Mouse (Mus musculus) urinary bladder, postnatal 14 days (tissue): Measurements from ENCODE around the gene Inpp4a.
A peak's percentile ranks its signal among the peaks of the same experiment; 100 is the strongest.

Experiments used
- DNase-seq: peaks from one replicate; pipeline ENCODE4 v3.0.0; 2021; ENCODE audit warnings: low spot score

Inpp4a gene

DNA sequence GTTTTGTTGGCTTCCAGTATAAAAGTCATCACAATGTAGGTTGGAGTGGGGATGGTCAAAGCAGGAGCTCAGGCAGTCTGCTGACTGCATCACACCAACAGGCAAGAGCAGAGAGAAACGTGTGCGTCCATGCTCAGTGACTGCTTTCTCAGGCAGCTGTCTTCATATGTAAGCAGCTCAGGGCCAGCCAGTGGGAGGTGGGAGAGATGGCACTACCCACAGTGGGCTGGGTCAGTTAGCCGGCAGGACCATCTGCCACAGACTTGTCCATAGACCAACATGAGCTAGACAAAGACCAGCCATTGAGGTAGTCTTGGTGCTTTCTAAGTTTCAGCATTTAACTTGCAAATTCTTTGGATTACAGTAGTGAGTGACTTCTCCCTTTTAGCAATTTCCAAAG is 56.6 kb downstream of the Inpp4a start:
- no peak for DNase-seq

DNA sequence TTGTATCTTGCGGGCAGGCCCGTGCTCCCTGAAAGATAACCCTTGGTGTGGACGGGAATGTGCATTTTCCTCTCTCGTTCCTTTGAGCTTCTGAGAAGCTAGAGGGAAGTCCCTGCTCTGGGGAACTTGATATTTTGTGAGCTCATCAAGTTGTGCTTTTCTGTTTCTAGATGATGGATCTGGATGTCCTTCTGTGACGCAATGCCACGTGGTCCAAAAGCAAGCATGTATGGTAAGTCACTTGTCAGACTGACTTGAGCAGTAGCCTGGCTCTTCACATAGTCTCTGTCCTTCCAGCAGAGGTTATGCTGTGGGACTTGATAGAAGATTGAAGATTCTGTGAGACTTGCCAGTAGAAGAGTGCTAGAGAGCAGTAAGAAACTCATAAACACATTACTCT is 57.5 kb downstream of the Inpp4a start:
- DNase-seq = no peak

DNA sequence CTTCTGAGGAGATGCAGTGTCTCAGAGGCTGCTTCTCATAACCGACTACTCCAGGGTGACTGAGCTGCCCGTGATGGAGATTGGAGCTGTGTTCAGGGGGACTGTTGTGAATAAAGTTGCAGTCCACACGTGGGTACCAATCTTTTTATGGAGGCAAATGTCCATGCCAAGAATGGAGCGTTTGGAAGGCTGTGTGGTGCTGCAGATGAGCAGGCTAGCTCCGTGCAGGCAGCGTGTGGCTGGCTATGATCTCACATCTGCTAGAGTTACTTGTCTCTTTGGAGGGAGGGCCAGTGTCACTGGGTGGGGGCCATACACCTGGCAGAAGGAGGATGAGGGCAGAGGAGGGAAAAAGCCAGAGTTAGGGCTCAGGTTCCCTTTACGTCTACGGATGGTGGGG is 59.0 kb downstream of the Inpp4a start:
- DNase-seq = no peak

DNA sequence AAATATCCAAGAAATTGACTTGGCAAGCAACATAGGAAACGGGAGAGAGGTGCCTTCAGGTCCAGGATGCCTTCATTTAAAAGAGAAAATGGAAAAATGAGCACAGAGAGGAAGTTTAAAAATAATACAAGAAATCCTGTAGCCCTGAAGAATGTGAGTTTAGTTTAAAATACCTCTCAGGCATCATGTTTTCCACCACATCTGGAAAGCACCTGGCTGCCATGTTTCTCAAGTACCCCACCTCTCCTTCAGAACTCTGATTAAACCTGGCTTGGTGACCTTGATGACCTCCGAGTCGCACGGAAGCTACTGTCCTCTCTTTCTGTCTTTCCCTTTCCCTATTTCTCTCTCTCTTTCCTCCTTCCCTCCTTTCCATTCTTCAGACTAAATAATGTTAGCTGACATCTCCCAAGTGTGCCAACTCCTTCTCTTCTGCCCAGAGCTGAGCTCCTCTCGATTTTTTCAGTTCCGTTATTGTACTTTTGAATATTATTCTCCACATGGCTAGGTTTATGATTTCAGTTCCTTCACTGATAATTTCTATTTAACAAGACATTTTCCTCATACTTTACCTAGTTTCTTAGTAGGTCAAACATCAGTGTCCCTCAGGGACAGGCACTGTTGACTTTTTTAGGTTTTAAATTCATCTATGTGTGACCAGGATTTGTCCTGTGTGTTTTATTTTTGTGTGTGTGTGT is 59.9 kb downstream of the Inpp4a start:
- no peak for DNase-seq

DNA sequence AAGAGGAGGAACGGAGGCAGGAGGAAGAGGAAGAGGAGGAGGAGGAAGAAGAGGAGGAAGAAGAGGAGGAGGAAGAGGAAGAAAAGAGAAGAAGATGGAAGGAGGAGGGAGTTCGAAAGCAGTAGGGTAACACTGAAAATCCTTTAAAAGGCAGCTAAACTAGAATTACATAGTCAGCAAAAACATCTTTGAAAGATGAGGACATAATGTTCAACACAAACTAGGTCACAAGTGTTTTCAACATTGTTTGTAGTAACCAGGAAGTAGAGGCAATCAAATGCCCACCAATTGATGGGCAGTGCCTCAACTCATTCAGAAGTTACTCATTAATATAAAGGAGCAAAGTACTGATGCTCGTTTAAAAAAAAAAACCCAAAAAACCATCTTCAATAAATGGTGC is 61.1 kb downstream of the Inpp4a start:
- DNase-seq = no peak

DNA sequence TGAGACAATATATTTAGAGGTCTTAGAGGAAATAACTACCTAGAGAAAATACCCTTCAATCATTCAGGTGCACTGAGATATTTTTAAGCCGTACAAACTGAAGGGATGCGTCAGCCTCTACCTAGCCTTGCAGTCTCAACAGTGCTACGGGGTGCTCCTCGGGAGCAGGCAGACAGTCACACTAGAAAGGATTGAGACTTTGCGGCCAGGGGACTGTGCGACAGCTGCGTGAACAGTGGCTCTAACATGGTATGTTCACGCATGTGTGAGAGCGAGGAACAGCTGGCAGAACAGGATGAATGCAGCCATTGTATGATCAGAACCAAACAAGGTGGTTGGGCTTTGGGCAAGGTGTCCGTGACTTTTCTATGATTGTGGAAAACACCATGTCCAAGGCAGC is 63.1 kb downstream of the Inpp4a start:
- DNase-seq = no peak

DNA sequence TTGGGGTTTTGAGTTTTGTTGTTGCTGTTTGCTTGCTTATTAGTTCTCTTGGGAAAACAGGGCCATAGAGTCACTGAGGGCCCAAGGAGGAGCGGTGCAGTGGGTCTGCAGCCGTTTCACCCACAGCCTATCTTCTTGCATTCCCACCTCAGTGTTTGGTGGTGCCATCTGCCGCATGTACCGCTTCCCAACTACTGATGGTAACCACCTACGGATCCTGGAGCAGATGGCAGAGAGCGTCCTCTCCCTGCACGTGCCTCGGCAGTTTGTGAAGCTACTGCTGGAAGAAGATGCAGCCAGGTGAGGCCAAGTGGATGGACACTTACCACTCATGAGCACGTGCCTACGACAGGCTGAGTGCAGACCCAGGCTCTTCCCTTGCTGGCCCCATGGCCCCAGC is 68.5 kb downstream of the Inpp4a start:
- no peak for DNase-seq

DNA sequence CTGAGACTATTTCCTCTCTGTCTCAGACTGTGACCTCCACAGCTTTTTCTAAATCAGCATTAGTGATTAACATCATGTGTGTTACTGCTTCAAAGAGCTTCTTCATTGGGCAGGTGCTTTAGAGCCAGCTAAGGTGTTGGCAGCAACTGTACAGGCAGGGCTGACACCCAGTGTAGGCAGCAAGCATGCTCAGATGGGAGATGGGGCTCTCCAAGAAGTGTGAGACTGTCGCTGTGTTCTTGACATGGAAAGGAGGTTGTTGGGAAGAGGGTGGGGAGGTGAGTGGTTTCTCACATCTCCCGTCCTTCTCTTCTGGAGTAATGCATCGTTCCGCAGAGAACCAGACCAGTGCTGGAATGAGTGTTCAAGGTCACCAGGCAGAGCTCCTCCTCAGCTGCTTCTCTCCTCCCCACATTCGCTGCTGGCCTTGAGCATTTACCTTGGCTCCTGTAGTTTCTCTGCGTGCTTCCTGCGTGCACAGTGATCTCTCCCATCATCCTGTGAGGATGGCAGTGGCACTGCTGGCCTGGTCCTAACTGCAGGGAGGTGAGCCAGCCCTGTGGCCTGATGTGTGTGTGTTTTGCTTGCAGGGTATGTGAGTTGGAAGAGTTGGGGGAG is 69.2 kb downstream of the Inpp4a start:
- no peak for DNase-seq

DNA sequence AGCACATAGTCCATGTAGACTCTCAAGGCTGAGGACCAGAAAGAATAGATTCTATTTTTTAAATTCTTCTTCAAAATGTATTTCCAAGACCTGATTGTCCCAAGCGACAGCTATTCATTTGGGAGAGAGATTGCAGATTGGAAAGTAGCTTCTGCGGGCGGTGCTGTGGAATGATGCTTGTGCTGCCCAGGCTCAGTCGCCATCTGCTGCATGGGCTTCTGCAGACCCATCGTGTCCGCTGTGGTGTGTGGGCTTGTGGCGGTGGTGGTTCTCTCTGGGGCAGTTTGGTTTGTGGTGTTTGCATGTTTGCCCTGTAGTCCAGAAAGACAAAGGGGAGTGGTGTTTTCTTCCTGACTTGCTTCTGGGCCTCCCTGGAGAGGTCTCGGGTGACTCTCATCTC is 76.5 kb downstream of the Inpp4a start:
- DNase-seq = no peak

DNA sequence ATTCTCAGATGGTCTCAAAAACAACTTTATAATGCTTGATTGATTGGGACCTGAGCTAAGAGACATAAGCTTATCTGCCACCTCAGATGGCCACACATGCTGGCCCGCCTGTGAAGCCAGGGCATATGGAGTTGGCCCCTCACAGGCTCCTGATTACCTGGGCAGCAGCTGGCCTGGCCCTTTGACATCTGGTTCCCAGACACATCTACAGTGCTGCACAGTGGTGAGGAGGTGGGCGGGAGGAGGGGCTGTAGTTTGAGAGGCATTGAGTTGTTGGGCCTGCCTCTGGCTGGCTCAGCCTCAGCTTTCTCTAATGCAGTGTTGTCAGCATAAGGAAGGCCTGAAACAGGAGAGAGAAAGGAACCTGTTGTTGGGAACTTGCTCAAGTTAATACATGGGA is 77.1 kb downstream of the Inpp4a start:
- no peak for DNase-seq

DNA sequence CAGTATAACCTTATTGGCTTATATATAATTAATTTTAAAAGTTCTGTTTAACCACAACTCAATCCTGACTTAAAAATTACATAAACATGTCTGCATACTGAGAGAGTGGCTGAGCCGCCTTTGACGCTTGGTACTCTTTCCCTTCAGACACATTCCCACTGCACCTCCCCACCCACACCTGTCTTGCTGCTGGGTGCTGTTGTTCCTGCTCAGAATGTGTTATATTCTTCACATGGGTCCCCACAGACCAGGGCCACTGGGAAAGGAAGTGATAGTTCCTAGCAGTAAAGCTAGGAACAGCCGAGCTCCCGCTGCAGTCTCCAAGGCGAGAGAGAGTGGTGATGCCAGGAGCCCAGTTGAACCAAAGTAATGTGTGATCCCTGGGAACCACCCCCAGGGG is 78.4 kb downstream of the Inpp4a start:
- DNase-seq = no peak

DNA sequence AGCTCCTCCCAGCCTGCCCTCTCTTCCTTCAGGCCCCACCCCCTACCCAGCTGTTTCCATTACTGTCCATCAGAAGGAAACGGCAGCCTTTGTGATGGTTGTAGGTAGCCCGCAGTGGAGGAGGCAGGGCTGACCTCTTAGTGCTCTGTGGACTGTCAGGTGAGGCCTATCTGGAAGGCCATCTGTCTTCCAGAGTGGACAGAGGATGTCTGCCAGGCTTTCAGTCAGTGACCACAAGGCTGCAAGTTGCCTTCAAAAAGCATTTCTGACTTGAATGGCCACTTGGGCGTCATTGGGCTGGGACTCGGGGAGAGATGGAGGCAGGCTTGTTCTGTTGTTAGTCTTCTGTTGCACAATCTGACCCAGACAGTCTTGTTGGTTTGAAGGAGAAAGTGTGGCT is 79.9 kb downstream of the Inpp4a start:
- DNase-seq = no peak

DNA sequence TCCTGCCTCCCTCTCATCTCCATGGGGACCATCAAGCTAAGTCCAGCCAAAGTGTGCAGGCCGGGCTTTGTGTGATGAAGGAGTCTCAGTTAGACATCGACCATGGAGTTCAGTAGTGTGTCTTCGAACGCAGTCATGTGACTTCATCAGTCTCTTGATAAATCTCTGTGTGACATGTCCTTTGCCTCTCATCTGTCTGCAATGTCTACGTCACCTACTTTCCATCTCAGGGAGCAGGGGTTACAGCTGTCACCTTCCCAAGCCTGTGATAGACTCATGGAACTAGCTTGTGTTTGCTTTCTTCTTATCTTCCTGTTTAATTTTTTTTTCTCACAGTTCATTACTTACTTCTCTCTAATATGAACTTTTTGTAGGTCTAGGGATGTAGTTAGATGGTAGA is 81.2 kb downstream of the Inpp4a start:
- no peak for DNase-seq

DNA sequence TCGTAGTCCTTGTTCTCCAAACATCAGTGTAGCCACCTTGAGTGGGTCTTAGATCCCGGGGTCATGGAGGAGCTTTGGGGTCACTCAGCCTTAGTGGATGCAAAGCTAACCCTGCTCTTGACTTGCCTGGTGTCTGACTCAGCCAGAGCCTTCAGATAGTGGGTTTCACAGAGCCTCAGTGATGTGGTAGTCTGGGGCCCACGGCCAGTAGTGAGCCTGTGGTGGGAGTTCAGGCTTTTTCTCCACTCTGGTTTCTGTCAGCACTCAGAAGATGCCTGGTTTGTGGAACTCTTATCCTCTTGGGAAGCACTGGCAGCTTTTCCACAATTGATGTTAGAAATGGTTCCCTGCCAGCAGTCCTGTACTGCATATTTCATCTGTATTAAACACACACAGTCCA is 84.6 kb downstream of the Inpp4a start:
- DNase-seq = no peak

DNA sequence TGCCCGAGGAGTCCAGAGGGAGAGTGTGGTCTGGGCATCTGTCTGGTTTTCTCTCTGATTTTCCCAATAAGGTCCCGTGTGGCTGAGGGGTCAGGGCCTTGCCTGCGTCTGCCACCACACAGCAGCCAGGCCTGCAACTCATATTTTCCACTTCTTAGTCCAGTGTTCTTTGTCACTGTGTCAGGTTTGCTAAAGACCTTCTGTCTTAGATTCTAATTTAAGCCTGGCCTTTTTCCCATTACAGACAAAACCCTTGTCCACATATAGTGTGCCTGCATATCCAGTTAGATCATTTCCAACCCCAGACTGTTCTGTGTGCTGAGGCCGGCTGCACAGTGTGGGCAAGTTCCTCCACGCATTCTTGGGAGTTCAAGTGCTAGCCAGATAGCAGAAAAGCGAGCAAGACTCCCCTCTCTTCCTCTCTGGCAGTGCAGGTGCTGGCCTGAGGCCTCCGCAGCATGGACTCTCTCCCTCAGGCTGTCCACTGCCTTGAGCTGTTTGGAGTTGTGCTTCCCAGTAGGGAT is 86.8 kb downstream of the Inpp4a start:
- no peak for DNase-seq

DNA sequence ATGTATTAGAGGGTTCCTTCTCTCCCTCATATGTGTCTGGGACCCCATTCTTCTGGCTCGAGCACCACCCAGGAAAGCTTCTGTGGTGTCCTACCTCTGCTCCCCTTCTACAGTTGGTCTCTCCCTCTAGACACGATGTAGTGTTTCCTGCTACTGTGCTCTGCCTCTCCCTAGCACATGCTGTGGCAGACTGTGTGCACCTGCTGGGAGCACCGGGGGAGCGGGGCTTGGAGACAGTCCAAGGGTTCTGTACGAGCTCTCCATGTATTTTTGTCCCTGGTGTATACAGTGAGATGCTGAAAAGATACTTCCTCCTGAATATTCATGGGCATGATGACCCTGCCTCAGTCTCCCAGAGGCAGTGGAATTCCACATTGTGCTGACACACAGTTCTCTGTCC is 93.5 kb downstream of the Inpp4a start:
- no peak for DNase-seq

DNA sequence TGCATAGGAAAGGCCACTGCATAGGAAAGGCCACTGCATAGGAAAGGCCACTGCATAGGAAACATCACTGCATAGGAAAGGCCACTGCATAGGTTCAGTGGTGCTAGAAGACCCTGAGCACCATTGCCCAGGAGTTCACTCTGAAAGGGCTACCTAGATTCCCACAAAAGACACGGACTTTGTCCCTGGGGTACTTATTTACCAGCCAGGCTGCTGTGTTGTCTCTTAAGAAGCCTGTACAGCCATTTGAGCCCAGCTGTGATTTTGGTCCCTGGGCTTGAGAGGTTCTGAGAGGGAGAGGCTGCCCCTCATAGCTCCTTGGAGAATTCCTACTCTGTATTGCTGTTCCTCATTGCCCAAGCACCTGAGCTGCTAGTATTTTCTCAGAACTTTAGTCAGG is 96.8 kb downstream of the Inpp4a start:
- no peak for DNase-seq

DNA sequence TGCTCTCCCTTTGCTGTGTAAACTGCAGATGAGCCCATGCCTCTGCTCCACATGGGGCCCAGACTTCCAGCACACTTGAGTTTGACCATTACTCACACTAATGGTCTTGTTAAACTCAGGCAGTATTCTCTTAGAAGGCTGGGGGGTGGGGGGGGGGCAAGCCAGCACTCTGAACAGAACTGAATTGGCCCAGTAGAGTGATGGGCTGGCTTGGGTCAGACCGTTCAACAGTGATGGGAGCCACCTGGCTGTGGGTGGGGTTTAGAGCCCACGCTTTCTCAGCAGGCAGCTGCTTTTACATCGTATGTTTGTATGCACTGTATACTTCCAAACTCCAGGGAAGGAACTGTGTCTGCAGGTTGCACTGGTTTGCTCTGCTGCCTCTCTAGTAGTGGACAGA is 99.3 kb downstream of the Inpp4a start:
- no peak for DNase-seq

DNA sequence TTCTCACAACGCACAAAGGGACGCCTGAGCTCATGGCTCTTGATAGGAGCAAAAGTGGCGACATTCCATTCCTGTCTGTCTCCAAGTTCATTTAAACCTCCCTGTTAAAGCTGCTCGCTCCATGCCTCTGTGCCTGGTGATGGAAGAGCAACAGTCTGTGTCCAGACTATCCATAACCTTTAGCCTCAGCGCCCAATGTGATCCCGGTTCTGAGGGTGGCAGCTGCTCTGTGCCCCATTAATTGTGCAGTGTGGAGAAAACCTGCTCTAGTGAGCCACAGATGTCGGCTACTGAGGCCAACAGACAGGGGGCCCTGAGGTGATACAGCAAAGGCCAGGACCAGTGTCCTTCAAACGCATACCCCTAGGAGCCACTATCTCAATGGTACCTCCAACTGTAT is 100.1 kb downstream of the Inpp4a start:
- no peak for DNase-seq

DNA sequence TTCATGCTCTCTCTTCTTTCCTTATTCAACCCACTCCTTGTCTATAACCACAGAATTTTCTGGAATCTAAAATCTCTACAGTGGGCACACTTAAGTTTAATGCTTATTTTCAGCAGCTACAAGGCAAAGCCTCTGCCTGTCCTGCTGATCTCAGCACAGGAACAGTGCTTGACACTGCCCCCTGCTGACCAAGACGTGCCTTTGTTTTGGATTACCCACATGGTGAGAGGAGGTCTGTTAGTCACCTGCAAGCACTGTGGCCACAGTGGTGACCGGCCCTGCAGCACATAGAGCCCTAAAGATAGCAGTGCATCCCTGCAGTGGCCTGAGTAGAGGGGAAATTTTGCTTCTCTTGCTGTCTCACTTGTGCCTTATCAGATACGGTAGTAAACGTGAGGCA is 102.0 kb downstream of the Inpp4a start:
- peak; percentile 63 for DNase-seq

DNA sequence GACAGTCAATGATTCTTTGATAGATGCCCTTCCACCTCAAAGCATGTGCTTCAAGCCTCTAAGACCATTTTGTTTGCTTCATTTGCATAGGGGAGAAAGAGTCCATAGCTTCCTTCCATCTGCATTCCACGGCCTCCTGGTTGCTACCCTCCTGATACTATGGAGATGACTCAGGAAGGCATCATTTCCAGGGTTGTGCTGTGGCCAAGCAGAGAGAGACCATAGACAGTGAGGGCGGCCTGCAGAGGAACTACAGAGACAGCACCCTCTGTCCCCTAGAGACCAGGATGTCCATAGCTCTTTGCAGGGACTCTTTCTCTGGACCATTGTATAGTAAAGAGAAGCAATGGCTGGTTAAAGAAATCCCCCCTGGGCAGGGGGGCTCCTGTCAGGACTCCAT is 105.5 kb downstream of the Inpp4a start:
- no peak for DNase-seq

DNA sequence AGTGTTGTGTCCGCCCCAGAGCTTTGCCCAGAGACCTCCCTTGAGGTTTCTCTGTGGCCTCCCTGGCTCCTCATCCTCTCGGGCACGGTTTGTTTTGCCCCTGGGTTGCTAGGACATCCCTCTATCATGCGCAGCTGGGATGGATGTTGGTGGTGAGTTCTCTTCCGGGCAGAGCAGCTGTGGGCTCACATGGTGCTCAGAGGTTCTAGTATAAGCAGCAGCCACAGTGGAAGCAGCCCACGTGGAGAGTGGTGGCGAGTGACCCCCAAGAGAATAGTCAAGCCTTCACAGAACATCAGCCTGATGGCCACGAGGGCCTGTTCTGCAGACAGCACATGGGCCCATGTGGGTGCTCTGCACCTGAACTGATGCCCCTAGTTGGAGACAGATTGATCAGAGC is 107.6 kb downstream of the Inpp4a start:
- no peak for DNase-seq

DNA sequence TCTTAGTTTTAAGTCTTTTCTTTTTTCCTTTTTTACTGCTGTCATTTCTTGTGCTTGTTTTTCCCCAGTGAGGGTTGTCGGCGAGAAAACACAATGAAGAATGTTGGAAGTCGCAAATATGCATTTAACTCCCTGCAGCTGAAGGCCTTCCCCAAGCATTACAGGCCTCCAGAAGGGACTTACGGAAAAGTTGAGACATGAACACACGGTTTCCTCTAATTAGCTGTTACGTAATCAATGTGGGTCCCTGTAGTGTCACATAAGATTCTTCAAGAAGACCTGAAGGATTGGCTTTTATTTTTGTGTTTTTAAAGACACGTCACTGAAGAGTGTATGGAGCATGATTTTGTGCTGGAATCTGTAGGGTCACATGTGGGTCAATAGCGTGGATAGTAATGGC is 108.4 kb downstream of the Inpp4a start:
- no peak for DNase-seq

DNA sequence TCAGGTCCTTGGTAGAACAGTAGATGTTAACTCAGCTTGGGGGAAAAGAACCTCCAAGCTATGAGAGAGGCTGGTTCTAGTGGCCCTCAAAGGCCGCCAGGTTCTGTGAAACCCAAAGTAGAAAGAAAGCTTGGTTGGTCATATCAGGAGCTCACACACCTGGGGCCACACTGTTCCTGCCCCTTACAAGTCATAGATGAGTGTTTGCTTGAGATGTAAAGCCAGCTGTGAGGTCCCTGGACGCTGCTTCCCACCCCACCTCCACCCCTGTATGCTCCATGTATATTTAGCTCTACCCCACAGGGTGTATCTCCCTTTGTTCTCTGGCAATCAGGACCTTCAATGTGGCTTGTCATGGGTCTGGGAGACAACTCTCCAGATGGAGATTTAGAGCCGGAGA is 109.0 kb downstream of the Inpp4a start:
- DNase-seq = no peak
